Mouse (Mus musculus): ENCODE measurements around the gene Kcnk10. TPM values are rescaled to one million over a fixed set of nuclear protein-coding genes. Genes with fewer than 3 reads are reported as not detected.

Kcnk10 gene
- polyA plus RNA-seq, 1 experiment from 2014 or later: 3.3 TPM

DNA sequence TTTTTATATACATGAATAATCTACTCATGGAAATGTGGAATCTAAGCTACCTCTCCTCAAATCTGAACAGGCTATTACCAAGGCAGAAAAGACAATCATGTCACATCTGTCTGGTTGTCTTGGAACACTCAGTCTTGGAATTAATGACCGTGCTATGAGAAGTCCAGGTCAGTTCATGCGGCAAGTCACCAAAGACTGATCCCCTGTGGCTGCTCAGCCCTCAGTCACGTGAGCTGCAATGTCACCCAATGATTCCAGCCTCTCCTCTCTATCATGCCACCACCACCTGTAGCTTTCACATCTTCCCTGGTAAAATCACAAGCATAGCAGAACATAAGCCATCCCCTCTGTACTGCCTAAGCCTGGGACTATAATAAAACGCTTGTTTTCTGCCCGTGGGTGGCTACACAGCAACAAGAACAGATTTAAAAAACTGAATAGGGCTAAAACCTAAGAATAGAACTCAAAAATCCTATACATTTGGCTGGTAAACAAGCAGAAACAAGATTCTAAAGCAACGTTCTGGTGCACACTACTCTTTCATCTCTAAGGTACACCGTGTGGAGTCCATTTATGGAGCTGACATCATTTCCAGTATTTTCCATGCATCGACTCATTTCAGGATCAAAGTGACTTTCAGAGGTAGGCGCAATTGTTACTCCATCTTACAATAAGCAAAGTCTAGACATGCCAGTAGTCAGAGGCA, 33.4 kb downstream of the Kcnk10 start:
- in situ Hi-C loops (cut with MboI; ENCODE audit: low pct_unique_long_range_greater_than_20kb): no loop called here
- ATAC-seq (no peak), DNase-seq (ENCODE audit: low read depth, low spot score) (no peak)
- CTCF ChIA-PET: no interaction called here
- TF ChIP-seq CTCF (IDR thresholded peaks at IDR 0.05): no peak
- POLR2A ChIA-PET: no interaction called here
- no peaks in the 10 kb centered on the region for H3K27me3 ChIP-seq

DNA sequence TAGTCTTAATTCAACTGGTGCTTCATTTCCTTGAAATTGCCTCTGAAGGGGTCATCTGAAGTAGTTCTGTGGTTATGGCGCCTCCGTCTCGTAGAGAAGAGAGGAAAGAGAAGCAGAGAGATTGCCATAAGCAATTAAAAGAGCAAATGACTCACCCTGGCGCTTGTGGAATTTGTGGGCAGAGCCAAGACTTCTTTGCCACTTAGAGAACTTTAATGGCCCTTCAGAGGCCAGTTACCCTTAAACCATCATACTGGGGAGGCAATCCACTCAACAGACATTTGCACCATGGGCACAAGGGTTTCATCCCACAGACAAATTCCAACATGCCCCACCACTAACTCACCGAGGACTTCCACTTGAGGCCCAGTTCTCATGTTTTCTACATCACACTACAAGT, 41.4 kb downstream of the Kcnk10 start:
- TF ChIP-seq CTCF (IDR thresholded peaks at IDR 0.05): no peak
- in situ Hi-C loops (cut with MboI; ENCODE audit: low pct_unique_long_range_greater_than_20kb): no loop called here
- ChIA-PET CTCF (no interaction called here), POLR2A (no interaction called here)
- DNase-seq (ENCODE audit: low read depth, low spot score) (peak; percentile 51), ATAC-seq (peak; percentile 93)
- H3K27me3 ChIP-seq: no peaks in the 10 kb centered on the region

DNA sequence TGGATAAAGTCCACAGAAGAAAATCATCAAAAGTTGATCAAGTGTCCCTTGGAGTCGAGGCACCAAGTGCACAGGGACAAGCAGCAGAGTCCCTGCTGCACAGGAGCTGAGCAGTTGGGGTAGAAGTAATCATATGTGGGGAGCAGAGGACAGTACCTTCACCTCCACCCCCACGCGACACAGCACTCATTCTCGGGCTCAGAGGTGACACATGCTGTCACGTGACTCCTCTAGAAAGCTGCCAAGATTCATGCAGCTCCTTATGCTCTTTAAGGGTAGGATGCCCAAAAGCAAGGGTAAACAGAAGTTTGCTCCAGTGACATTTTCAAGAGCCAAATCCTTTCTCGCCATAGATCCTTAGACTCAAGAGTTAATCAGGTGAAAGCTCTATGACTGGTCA, 42.1 kb downstream of the Kcnk10 start:
- in situ Hi-C loops (cut with MboI; ENCODE audit: low pct_unique_long_range_greater_than_20kb): no loop called here

DNA sequence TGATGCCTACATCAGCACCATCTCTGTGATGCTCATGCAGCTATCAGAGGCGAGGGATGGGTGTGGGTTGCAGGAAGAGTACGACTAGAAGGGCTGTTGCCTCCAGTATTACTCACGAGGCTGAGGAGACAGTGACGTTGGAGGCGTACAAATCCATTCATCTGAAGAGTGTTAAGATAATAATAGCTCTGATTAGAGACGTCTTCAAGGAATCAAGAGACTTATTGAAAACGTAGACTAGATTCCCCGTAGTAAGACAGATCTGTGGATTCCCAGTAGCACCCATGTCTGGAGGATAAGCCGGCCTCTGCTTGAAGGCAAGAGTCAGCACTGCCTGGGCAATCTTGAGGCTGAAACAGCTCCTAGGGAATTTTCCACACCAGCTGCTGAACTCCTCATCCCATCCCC, 42.6 kb downstream of the Kcnk10 start:
- no peak for DNase-seq (ENCODE audit: low read depth, low spot score)
- no peak for TF ChIP-seq CTCF (IDR thresholded peaks at IDR 0.05)
- in situ Hi-C loops (cut with MboI; ENCODE audit: low pct_unique_long_range_greater_than_20kb): no loop called here

More for the DNA sequence above, 42.1 kb downstream of the Kcnk10 start:
- POLR2A ChIA-PET: no interaction called here
- TF ChIP-seq CTCF (IDR thresholded peaks at IDR 0.05): no peak
- DNase-seq (ENCODE audit: low read depth, low spot score): no peak
- ATAC-seq: no peak
- CTCF ChIA-PET: no interaction called here
- no peaks in the 10 kb centered on the region for H3K27me3 ChIP-seq

DNA sequence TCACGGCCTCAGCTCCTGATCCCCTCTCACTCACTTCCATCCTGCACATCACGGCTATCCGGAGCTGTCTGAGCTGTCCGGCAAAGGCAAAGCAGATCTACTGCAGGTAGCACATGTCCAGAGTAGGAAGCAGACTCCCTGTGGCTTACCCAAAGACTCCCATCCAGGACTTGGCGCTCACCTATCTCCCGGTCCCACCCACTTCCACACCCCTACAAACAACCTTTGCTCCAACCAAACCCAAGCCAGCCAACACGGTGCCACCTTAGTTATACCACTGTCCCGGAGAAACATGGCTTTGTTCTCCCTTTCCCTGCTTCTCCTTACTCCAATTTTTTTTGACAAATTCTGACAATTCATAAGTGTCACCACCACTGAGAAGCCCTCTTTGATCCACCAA, 49.5 kb downstream of the Kcnk10 start:
- in situ Hi-C loops (cut with MboI; ENCODE audit: low pct_unique_long_range_greater_than_20kb): no loop called here
- no peaks in the 10 kb centered on the region for H3K27me3 ChIP-seq
- ChIA-PET CTCF (no interaction called here), POLR2A (no interaction called here)
- no peak for DNase-seq (ENCODE audit: low read depth, low spot score)
- no peak for TF ChIP-seq CTCF (IDR thresholded peaks at IDR 0.05)
- no peak for ATAC-seq

More for the DNA sequence above, 42.6 kb downstream of the Kcnk10 start:
- no peaks in the 10 kb centered on the region for H3K27me3 ChIP-seq
- no peak for ATAC-seq
- POLR2A ChIA-PET: no interaction called here
- CTCF ChIA-PET: no interaction called here

DNA sequence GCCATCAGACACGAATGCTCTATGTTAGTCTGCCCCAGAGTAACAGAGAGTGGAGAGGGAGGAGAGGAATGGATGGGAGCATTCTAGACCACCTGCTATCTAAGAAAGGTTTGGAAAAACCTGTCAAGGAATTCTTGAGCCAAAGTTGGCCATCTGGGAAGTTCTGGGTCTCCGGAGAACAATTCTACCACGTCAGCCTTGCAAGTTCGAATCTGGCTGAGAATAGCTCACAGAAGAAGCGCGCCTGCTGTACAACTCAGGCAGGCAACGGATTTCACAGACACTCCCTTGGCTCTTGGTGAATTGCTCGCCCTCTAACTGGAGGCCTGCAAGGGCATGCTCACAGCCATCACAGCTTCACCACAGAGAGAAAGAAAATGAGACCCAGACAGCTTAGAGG, 52.7 kb downstream of the Kcnk10 start:
- in situ Hi-C loops (cut with MboI; ENCODE audit: low pct_unique_long_range_greater_than_20kb): no loop called here
- no peaks in the 10 kb centered on the region for H3K27me3 ChIP-seq
- no peak for TF ChIP-seq CTCF (IDR thresholded peaks at IDR 0.05)
- CTCF ChIA-PET: no interaction called here
- POLR2A ChIA-PET: interaction anchor here (0.6 kb wide), 1 partner anchor 1849 kb away, joined by 3 read pairs; no protein-coding TSS in a partner anchor
- no peak for ATAC-seq
- no peak for DNase-seq (ENCODE audit: low read depth, low spot score)

DNA sequence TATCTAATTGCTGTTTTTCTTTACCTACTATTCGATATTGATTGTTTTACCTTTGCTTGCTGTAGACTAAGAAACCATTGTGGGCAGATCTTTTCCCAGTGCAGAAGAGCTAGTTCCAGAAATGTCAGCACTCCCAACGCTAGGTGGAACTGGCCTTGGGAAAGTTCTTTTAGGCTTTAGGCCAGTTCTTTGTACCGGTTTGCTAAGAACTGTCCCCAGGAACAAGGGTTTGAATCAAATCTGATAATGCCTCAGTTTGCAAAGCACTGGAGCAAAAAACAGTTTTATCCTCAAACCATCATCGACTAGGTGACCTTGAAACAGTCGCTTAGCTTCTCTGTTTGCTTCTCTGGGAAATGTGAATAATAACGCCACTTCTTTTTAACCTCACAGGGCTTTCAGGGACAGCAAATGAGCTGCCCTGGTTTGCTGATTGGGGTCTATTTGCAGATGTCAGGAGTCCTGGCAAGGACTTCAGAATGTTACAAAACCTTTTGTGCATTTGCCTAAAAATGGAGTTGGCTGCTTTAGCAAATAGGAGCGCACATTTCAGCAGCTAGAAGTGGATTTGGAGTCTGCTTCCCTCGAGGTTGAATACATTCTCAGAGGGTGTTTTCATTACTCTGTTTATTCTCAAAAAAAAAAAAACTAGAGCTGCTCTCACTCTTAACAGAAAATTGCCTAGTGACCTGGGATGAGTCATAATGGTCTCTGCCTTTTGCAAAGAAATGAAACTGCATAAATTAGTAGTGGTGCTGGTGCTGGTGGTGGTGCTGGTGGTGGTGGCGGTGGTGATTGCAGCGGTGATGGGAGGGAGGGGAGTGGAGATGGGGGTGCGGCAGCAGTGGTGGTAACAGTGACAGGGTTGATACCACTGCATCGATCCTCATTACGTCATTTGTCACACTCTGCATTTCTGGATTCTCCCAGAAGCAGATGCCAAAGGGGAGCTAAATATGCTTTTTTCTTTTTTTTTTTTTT, 53.5 kb downstream of the Kcnk10 start:
- CTCF ChIA-PET: no interaction called here
- in situ Hi-C loops (cut with MboI; ENCODE audit: low pct_unique_long_range_greater_than_20kb): no loop called here
- no peak for TF ChIP-seq CTCF (IDR thresholded peaks at IDR 0.05)
- POLR2A ChIA-PET: interaction anchor here (0.6 kb wide), 1 partner anchor 1850 kb away, joined by 3 read pairs; no protein-coding TSS in a partner anchor
- ATAC-seq: no peak
- H3K27me3 ChIP-seq: no peaks in the 10 kb centered on the region
- no peak for DNase-seq (ENCODE audit: low read depth, low spot score)

DNA sequence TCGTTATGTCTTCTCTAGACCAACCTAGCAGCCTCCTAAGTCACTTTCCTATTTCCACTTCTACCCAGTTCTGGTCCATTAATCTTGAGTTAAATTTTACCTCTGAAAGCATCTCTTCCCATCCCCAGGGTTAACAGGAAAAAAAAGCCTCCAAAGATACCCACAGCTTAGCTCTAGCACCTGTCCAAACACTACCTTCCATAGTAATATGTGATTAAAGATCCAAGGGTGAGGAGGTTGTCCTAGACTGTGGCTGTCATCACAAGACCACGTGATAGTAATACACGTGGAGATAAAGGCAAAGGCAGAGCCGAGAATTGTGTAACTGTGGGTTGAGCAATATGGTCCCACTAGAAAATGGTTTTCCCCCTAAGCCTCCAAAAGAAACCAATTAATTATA, 56.8 kb downstream of the Kcnk10 start:
- CTCF ChIA-PET: no interaction called here
- ATAC-seq (no peak), DNase-seq (ENCODE audit: low read depth, low spot score) (no peak)
- H3K27me3 ChIP-seq: no peaks in the 10 kb centered on the region
- in situ Hi-C loops (cut with MboI; ENCODE audit: low pct_unique_long_range_greater_than_20kb): no loop called here
- POLR2A ChIA-PET: no interaction called here
- TF ChIP-seq CTCF (IDR thresholded peaks at IDR 0.05): no peak

DNA sequence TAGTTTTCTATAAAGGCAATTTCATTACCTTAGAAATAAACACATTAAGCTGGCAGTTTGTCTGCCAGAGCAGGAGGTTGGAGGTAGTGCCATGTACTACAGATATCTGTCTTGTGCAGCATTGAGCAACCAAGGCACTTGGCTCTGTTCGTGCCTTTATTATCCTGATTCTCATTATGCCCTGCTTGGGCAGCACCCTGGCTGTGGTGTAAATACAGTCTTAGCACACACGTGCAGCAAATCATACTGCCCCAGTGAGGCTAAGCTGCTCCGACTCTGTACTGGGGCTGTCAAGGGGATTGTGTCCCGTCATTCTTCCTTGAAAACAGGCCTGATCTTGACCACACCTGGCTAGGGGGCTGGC, 57.6 kb downstream of the Kcnk10 start:
- ATAC-seq (no peak), DNase-seq (ENCODE audit: low read depth, low spot score) (no peak)
- in situ Hi-C loops (cut with MboI; ENCODE audit: low pct_unique_long_range_greater_than_20kb): no loop called here
- CTCF ChIA-PET: no interaction called here
- POLR2A ChIA-PET: no interaction called here
- H3K27me3 ChIP-seq: no peaks in the 10 kb centered on the region
- no peak for TF ChIP-seq CTCF (IDR thresholded peaks at IDR 0.05)

DNA sequence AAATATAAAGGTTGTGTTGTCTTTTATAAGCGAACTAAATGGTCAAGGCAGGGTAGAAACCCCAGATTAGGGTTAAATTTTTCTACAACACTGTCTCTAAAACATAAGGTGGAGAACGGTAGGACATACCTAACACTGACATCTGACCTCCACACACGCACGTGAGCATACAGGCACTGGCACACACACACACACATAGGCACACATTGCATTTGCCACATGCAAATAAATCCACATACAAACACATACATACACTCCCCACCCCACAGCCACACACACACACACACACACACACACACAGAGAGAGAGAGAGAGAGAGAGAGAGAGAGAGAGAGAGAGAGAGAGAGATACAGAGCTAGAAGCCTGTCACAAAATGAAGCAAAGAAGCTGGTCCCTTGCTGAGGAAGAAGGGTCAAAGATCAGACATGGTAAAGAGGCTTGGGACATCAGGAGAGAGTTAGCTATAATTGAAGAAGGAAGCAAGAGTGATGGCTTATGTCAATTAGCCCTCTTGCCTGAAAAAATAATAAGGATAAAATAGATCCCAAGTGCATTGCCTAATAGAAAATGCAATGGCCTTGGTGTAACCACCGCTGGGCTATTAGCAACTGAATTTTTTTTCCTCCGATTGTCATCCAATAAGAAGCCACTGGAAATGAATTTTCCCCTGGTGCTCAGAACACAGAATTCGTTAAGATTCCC, 58.1 kb downstream of the Kcnk10 start:
- H3K27me3 ChIP-seq: no peaks in the 10 kb centered on the region
- TF ChIP-seq CTCF (IDR thresholded peaks at IDR 0.05): no peak
- in situ Hi-C loops (cut with MboI; ENCODE audit: low pct_unique_long_range_greater_than_20kb): no loop called here
- ChIA-PET CTCF (no interaction called here), POLR2A (no interaction called here)
- no peak for ATAC-seq
- DNase-seq (ENCODE audit: low read depth, low spot score): no peak

DNA sequence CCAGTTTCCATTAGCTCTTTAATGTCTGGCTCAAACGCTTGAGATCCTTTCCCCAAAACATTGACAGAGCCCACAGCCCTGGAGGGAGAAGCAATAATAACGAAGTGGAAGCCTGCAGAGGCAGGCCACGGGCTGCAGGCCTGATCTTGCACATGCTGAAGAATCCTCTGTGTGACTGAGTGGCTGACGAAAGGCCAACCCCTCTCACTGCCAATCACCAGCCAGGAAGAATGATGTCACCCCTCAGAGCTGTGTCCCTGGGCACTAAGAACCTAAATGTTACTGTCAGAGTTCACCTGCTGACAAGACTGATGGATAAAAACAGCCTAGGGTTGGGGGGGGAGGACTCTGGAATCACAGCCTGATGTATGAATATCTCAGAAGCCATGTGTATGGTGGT, 72.5 kb downstream of the Kcnk10 start:
- TF ChIP-seq CTCF (IDR thresholded peaks at IDR 0.05): no peak
- in situ Hi-C loops (cut with MboI; ENCODE audit: low pct_unique_long_range_greater_than_20kb): no loop called here
- ATAC-seq (no peak), DNase-seq (ENCODE audit: low read depth, low spot score) (no peak)
- no peaks in the 10 kb centered on the region for H3K27me3 ChIP-seq
- CTCF ChIA-PET: no interaction called here
- POLR2A ChIA-PET: no interaction called here

All from Patski (cell line).